ENCODE assay signal across 36 mouse cellular contexts in the genomic region with DNA sequence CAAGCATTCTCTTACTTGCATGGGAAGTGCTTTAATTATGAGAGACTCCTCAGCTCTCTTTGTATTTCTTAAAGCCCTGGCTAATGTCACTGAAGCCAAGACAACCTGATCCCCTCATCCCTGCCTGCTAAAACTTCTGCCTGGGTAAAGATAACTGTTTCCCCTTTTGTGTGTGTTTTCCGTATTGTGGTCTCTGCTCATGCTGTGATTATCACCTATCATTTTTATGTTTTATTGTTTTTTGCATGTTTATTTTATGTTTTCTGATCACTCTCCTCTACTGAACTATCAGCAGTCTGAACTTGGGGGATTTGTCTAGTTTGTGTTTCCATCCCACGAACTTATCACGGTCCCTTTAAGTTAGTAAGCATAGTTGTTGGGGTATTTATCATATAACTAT.
"Had no signal": no experiment of that assay in that cellular context is flagged by ENCODE, and none has a peak within 500 bp of the region (broad histone marks: within the 10 kb centered on the region; RNA-seq: fewer than 3 reads in every experiment).

No protein-coding gene starts in this region.

- DNase-seq: heart, postnatal 10 days; heart, postnatal 14 days; heart, postnatal 36 days; heart, postnatal 4 days; kidney, adult 11 months; kidney, adult 18-20 months; kidney, adult 2 months; kidney, adult 8-10 months; kidney, adult 9 months; kidney, postnatal 10 days; kidney, postnatal 14 days; kidney, postnatal 25 days; kidney, postnatal 36 days; kidney, postnatal 4 days; layer of hippocampus, adult 9-11 months; layer of hippocampus, postnatal 36 days had no signal

- H3K4me3 ChIP-seq: heart, embryonic 10.5 days; heart, embryonic 12.5 days; heart, embryonic 13.5 days; heart, embryonic 15.5 days; hindbrain, embryonic 10.5 days; hindbrain, embryonic 12.5 days; hindbrain, embryonic 13.5 days; hindbrain, embryonic 15.5 days; intestine, embryonic 15.5 days; kidney, embryonic 15.5 days; layer of hippocampus, adult 2 months; left cerebral cortex, adult 2 months had no signal

- H3K27me3 ChIP-seq: heart, embryonic 12.5 days; heart, embryonic 13.5 days; heart, embryonic 15.5 days; hindbrain, embryonic 12.5 days; hindbrain, embryonic 13.5 days; hindbrain, embryonic 15.5 days; intestine, embryonic 15.5 days; kidney, embryonic 15.5 days had no signal

- H3K4me2 ChIP-seq: heart, embryonic 11.5 days; heart, embryonic 12.5 days; heart, embryonic 13.5 days; heart, embryonic 15.5 days; hindbrain, embryonic 12.5 days; hindbrain, embryonic 13.5 days; hindbrain, embryonic 14.5 days; hindbrain, embryonic 15.5 days; intestine, embryonic 15.5 days; kidney, embryonic 15.5 days had no signal

- H3K27ac ChIP-seq: heart, embryonic 10.5 days; heart, embryonic 13.5 days; heart, embryonic 15.5 days; hindbrain, embryonic 10.5 days; hindbrain, embryonic 12.5 days; hindbrain, embryonic 13.5 days; hindbrain, embryonic 14.5 days; hindbrain, embryonic 15.5 days; hindbrain, postnatal 0 days; intestine, embryonic 15.5 days; kidney, embryonic 15.5 days; kidney, postnatal 0 days; layer of hippocampus, adult 2 months; left cerebral cortex, adult 2 months had no signal

- ATAC-seq: hindbrain, embryonic 16.5 days; hindbrain, postnatal 0 days; inflammation-experienced regulatory T-cells, adult 6 months; intestine, embryonic 15.5 days; intestine, embryonic 16.5 days; intestine, postnatal 0 days had no signal

- H3K9ac ChIP-seq: heart, embryonic 12.5 days; heart, embryonic 13.5 days; heart, embryonic 15.5 days; hindbrain, embryonic 12.5 days; hindbrain, embryonic 13.5 days; hindbrain, embryonic 14.5 days; hindbrain, embryonic 15.5 days; intestine, embryonic 15.5 days; kidney, embryonic 15.5 days had no signal

- H3K36me3 ChIP-seq: heart, embryonic 10.5 days; heart, embryonic 12.5 days; heart, embryonic 13.5 days; heart, embryonic 15.5 days; hindbrain, embryonic 10.5 days; hindbrain, embryonic 12.5 days; hindbrain, embryonic 13.5 days; hindbrain, embryonic 15.5 days; intestine, embryonic 15.5 days; kidney, embryonic 15.5 days had no signal

- H3K4me1 ChIP-seq: heart, embryonic 10.5 days; heart, embryonic 13.5 days; heart, embryonic 15.5 days; hindbrain, embryonic 10.5 days; hindbrain, embryonic 12.5 days; hindbrain, embryonic 13.5 days; hindbrain, embryonic 15.5 days; intestine, embryonic 15.5 days; kidney, embryonic 15.5 days had no signal

- H3K9me3 ChIP-seq: heart, embryonic 10.5 days; heart, embryonic 12.5 days; heart, embryonic 13.5 days; heart, embryonic 15.5 days; hindbrain, embryonic 10.5 days; hindbrain, embryonic 12.5 days; hindbrain, embryonic 13.5 days; hindbrain, embryonic 15.5 days; intestine, embryonic 15.5 days; kidney, embryonic 15.5 days had no signal
